Mouse (Mus musculus): ENCODE measurements at regions not wholly inside any gene's neighbourhood (a gene's known extent, or its start where the extent isn't known, plus 50 kb on each side); places are given as distances from the start of the nearest gene placed in this dataset.

GRCm38 (mm10) chr15:60104126-60104525 lies 87.7 kb upstream of the 4933412E24Rik start:
- WGBS, result 78% methylated on average over 2 of the region's 2 CpGs

DNA sequence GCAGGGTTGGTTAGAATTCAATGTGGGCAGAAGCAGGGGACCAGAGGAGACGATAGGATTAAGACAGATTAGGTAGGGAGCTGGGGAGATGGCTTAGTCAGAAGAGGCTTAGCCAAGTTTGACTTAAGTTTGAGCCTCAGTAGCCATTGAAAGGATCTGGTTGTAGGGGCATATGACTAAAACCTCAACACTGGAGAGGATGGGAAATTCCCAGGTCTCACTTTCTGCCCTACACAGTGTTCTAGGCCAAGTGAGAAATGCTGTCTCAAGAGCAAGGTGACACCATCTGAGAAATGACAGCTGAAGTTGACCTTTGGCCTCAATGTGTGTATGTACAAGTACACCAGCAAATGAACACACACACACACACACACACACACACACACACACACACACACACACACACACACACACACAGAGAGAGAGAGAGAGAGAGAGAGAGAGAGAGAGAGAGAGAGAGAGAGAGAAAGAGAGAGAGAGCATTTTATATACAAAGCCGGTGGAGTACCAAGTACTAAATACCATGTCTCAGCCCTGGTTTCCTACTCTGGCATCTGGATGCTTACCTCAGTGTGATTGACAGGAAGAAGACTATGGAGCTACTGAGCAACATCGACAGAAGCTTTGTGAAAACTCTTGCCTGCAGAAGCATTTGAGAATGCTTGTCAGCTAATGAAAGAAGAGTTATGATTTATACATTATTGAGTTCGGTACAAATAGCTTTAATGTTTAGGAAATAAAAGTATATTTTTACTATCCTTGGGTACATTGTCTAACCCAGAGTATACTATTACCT lies 85.3 kb upstream of the 4933412E24Rik start:
- no peaks in the 10 kb centered on the region for H3K9me3 ChIP-seq (ENCODE audit: control insufficient read depth, low read length)
- no peaks in the 10 kb centered on the region for H3K27me3 ChIP-seq (ENCODE audit: control insufficient read depth, insufficient read depth, low read length)
- H3K27ac ChIP-seq (replicated peaks in 1 of 2; ENCODE audit: control insufficient read depth in 1 of 2, insufficient read depth in 1 of 2, low read depth in 2 of 2, low read length in 2 of 2), result no peak overlapping the region
- ATAC-seq (ENCODE audit: insufficient number of reproducible peaks, insufficient read depth, low FRiP score, low read depth), result no peak
- no peak overlapping the region for H3K4me2 ChIP-seq (ENCODE audit: low read length)
- H3K36me3 ChIP-seq (ENCODE audit: control insufficient read depth, insufficient read depth, low read length), result no peaks in the 10 kb centered on the region
- no peaks in the 10 kb centered on the region for H3K4me1 ChIP-seq (ENCODE audit: control insufficient read depth in 2 of 2, insufficient read depth in 2 of 2, low read length in 2 of 2)
- H3K4me3 ChIP-seq (ENCODE audit: control insufficient read depth in 1 of 2, insufficient read depth in 1 of 2, low read depth in 1 of 2, low read length in 2 of 2), result no peak overlapping the region
- no peak overlapping the region for H3K9ac ChIP-seq (ENCODE audit: low read length)
- whole genome bisulfite sequencing, result 77% methylated on average over 4 of the region's 4 CpGs

More at GRCm38 (mm10) chr15:60104126-60104525, 87.7 kb upstream of the 4933412E24Rik start:
- no peaks in the 10 kb centered on the region for H3K36me3 ChIP-seq (ENCODE audit: control insufficient read depth, insufficient read depth, low read length)
- H3K4me1 ChIP-seq (ENCODE audit: control insufficient read depth in 2 of 2, insufficient read depth in 2 of 2, low read length in 2 of 2), result no peaks in the 10 kb centered on the region
- H3K9me3 ChIP-seq (ENCODE audit: control insufficient read depth, low read length), result no peaks in the 10 kb centered on the region
- no peak overlapping the region for H3K27ac ChIP-seq (replicated peaks in 1 of 2; ENCODE audit: control insufficient read depth in 1 of 2, insufficient read depth in 1 of 2, low read depth in 2 of 2, low read length in 2 of 2)
- H3K4me3 ChIP-seq (ENCODE audit: control insufficient read depth in 1 of 2, insufficient read depth in 1 of 2, low read depth in 1 of 2, low read length in 2 of 2), result no peak overlapping the region
- no peaks in the 10 kb centered on the region for H3K27me3 ChIP-seq (ENCODE audit: control insufficient read depth, insufficient read depth, low read length)
- no peak for ATAC-seq (ENCODE audit: insufficient number of reproducible peaks, insufficient read depth, low FRiP score, low read depth)
- H3K9ac ChIP-seq (ENCODE audit: low read length), result no peak overlapping the region
- H3K4me2 ChIP-seq (ENCODE audit: low read length), result no peak overlapping the region

DNA sequence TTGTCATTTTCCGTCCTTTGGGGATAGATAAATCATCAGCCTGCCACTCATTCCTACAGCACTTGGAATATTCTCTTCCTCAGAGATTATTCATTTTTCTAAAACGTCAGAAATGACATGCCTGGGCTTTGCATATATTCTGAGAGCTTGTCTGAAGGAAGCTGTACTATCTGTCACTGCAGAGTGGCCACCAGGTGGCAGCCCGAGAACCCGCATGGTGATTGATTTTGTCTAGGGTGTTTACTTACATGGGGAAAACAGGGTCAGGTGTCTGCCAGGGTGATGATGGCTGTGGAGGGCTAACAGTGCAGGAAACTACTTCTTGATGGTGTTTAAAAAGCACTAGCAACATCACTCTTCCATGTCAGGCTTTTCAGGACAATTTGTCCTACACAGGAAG lies 80.7 kb upstream of the 4933412E24Rik start:
- 11% methylated on average over 4 of the region's 4 CpGs for WGBS

GRCm38 (mm10) chr15:60096131-60096530 lies 79.7 kb upstream of the 4933412E24Rik start:
- Histone ChIP-seq H3K27ac (replicated peaks in 1 of 2; ENCODE audit: control insufficient read depth in 1 of 2, insufficient read depth in 1 of 2, low read depth in 2 of 2, low read length in 2 of 2) (no peak overlapping the region), H3K9me3 (ENCODE audit: control insufficient read depth, low read length) (no peaks in the 10 kb centered on the region), H3K9ac (ENCODE audit: low read length) (no peak overlapping the region), H3K36me3 (ENCODE audit: control insufficient read depth, insufficient read depth, low read length) (no peaks in the 10 kb centered on the region), H3K4me2 (ENCODE audit: low read length) (no peak overlapping the region), H3K4me1 (ENCODE audit: control insufficient read depth in 2 of 2, insufficient read depth in 2 of 2, low read length in 2 of 2) (no peaks in the 10 kb centered on the region), H3K4me3 (ENCODE audit: control insufficient read depth in 1 of 2, insufficient read depth in 1 of 2, low read depth in 1 of 2, low read length in 2 of 2) (no peak overlapping the region), H3K27me3 (ENCODE audit: control insufficient read depth, insufficient read depth, low read length) (no peaks in the 10 kb centered on the region)
- no peak for ATAC-seq (ENCODE audit: insufficient number of reproducible peaks, insufficient read depth, low FRiP score, low read depth)
- 77% methylated on average over 4 of the region's 4 CpGs for WGBS

More for the DNA sequence above, 80.7 kb upstream of the 4933412E24Rik start:
- Histone ChIP-seq H3K9ac (ENCODE audit: low read length) (no peak overlapping the region), H3K4me3 (ENCODE audit: control insufficient read depth in 1 of 2, insufficient read depth in 1 of 2, low read depth in 1 of 2, low read length in 2 of 2) (no peak overlapping the region), H3K36me3 (ENCODE audit: control insufficient read depth, insufficient read depth, low read length) (no peaks in the 10 kb centered on the region), H3K4me1 (ENCODE audit: control insufficient read depth in 2 of 2, insufficient read depth in 2 of 2, low read length in 2 of 2) (no peaks in the 10 kb centered on the region), H3K27me3 (ENCODE audit: control insufficient read depth, insufficient read depth, low read length) (no peaks in the 10 kb centered on the region), H3K27ac (replicated peaks in 1 of 2; ENCODE audit: control insufficient read depth in 1 of 2, insufficient read depth in 1 of 2, low read depth in 2 of 2, low read length in 2 of 2) (no peak overlapping the region), H3K4me2 (ENCODE audit: low read length) (no peak overlapping the region), H3K9me3 (ENCODE audit: control insufficient read depth, low read length) (no peaks in the 10 kb centered on the region)
- ATAC-seq (ENCODE audit: insufficient number of reproducible peaks, insufficient read depth, low FRiP score, low read depth), result no peak

GRCm38 (mm10) chr15:60089921-60090320 lies 73.5 kb upstream of the 4933412E24Rik start:
- H3K4me2 ChIP-seq (ENCODE audit: low read length), result no peak overlapping the region
- no peaks in the 10 kb centered on the region for H3K9me3 ChIP-seq (ENCODE audit: control insufficient read depth, low read length)
- no peak overlapping the region for H3K4me3 ChIP-seq (ENCODE audit: control insufficient read depth in 1 of 2, insufficient read depth in 1 of 2, low read depth in 1 of 2, low read length in 2 of 2)
- H3K9ac ChIP-seq (ENCODE audit: low read length), result no peak overlapping the region
- H3K4me1 ChIP-seq (ENCODE audit: control insufficient read depth in 2 of 2, insufficient read depth in 2 of 2, low read length in 2 of 2), result no peaks in the 10 kb centered on the region
- H3K27me3 ChIP-seq (ENCODE audit: control insufficient read depth, insufficient read depth, low read length), result no peaks in the 10 kb centered on the region
- no peaks in the 10 kb centered on the region for H3K36me3 ChIP-seq (ENCODE audit: control insufficient read depth, insufficient read depth, low read length)
- ATAC-seq (ENCODE audit: insufficient number of reproducible peaks, insufficient read depth, low FRiP score, low read depth), result no peak
- H3K27ac ChIP-seq (replicated peaks in 1 of 2; ENCODE audit: control insufficient read depth in 1 of 2, insufficient read depth in 1 of 2, low read depth in 2 of 2, low read length in 2 of 2), result no peak overlapping the region
- WGBS, result 92% methylated on average over 5 of the region's 5 CpGs

DNA sequence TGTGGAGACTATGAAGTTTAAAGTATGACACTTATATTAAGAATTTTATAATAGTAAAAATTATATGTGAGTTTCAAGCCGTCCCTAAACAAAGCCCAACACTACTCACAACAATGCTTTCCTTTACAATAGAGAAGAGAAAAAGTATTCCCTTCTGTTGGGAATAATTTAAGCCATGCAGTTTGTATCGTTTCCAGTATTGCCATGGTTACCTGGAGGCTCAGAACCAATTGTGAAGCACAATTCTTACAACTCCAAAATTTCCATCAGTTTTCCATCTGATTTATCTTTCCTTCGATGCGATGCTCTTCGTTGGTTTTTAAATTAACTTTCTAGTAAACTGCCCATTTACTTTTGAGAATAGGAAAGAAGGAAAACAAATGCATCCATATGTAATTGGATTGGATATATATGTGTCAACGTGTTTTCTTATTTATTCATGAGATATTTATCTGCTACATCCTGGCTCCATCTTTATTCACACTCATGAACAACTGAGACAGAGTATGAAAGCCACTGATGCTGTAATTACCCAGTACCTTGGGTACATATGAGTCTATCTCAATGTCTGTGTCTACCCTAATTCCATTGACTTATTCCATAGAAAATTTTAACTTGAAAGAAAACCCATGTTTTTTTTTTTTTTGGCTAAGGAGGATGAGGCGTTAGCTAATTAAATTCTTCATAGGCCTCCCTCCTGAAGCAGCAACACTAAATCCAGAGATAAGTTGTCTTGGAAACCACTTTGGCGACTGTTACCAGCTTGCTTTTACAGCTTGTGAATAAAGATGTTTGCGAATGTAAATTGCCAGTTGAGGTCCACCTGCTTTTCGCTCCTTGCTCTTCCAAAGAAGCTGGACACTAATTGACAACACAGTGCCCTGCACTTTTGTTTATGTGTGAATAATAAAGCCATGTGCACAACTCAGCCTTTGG lies 72.8 kb upstream of the 4933412E24Rik start:
- Histone ChIP-seq H3K4me1 (ENCODE audit: control insufficient read depth in 2 of 2, insufficient read depth in 2 of 2, low read length in 2 of 2) (no peaks in the 10 kb centered on the region), H3K27me3 (ENCODE audit: control insufficient read depth, insufficient read depth, low read length) (no peaks in the 10 kb centered on the region), H3K9me3 (ENCODE audit: control insufficient read depth, low read length) (no peaks in the 10 kb centered on the region), H3K4me3 (ENCODE audit: control insufficient read depth in 1 of 2, insufficient read depth in 1 of 2, low read depth in 1 of 2, low read length in 2 of 2) (no peak overlapping the region), H3K4me2 (ENCODE audit: low read length) (no peak overlapping the region), H3K36me3 (ENCODE audit: control insufficient read depth, insufficient read depth, low read length) (no peaks in the 10 kb centered on the region), H3K9ac (ENCODE audit: low read length) (no peak overlapping the region), H3K27ac (replicated peaks in 1 of 2; ENCODE audit: control insufficient read depth in 1 of 2, insufficient read depth in 1 of 2, low read depth in 2 of 2, low read length in 2 of 2) (no peak overlapping the region)
- WGBS, result 82% methylated on average over 10 of the region's 10 CpGs
- no peak for ATAC-seq (ENCODE audit: insufficient number of reproducible peaks, insufficient read depth, low FRiP score, low read depth)

All from heart, embryonic 14.5 days (tissue).